11 mouse cellular contexts compared by ENCODE assay signal in genomic region chr12:89129139-89129907, GRCm38 (mm10).
DNase-seq lines count a peak whose midpoint lies in the region; ATAC-seq and TF ChIP-seq lines count a peak whose summit lies in the region.
"Had no signal": no experiment of that assay in that cellular context is flagged by ENCODE, and none has a peak within 500 bp of the region (broad histone marks: within the 10 kb centered on the region; RNA-seq: fewer than 3 reads in every experiment).

No protein-coding gene starts in this region.

- no peaks in the 10 kb centered on the region for H3K36me3 ChIP-seq in forebrain, embryonic 15.5 days
- H3K36me3 ChIP-seq in kidney, embryonic 16.5 days (ENCODE audit: insufficient read depth, low read length) = no peaks in the 10 kb centered on the region
- no peaks in the 10 kb centered on the region for H3K36me3 ChIP-seq in heart, embryonic 10.5 days
- no peaks in the 10 kb centered on the region for H3K36me3 ChIP-seq in kidney, embryonic 14.5 days (ENCODE audit: control insufficient read depth, insufficient read depth, low read length)
- H3K36me3 ChIP-seq: embryonic facial prominence, embryonic 15.5 days; limb, embryonic 13.5 days had no signal

- no peak for TF ChIP-seq CTCF in olfactory bulb, adult 2 months (IDR thresholded peaks at IDR 0.05; ENCODE audit: insufficient read depth, low read depth, low read length)

- H3K9me3 ChIP-seq in forebrain, embryonic 15.5 days = no peaks in the 10 kb centered on the region
- no peaks in the 10 kb centered on the region for H3K9me3 ChIP-seq in kidney, embryonic 16.5 days (ENCODE audit: low read length)
- no peaks in the 10 kb centered on the region for H3K9me3 ChIP-seq in heart, embryonic 10.5 days
- H3K9me3 ChIP-seq in kidney, embryonic 14.5 days (ENCODE audit: control insufficient read depth, low read length) = no peaks in the 10 kb centered on the region
- H3K9me3 ChIP-seq: embryonic facial prominence, embryonic 15.5 days; limb, embryonic 13.5 days had no signal

- peaks cover 8% of the 10 kb centered on the region; the same call in 1 of the 2 replicates for H3K4me1 ChIP-seq in forebrain, embryonic 15.5 days
- peaks cover 9% of the 10 kb centered on the region for H3K4me1 ChIP-seq in olfactory bulb, adult 2 months (ENCODE audit: control insufficient read depth, insufficient read depth, low read length)
- H3K4me1 ChIP-seq in kidney, embryonic 16.5 days (ENCODE audit: insufficient read depth, low read length) = no peaks in the 10 kb centered on the region
- no peaks in the 10 kb centered on the region for H3K4me1 ChIP-seq in heart, embryonic 10.5 days
- H3K4me1 ChIP-seq in kidney, embryonic 14.5 days (ENCODE audit: control insufficient read depth, insufficient read depth, low read length) = no peaks in the 10 kb centered on the region
- H3K4me1 ChIP-seq: embryonic facial prominence, embryonic 15.5 days; limb, embryonic 13.5 days had no signal

- no peak overlapping the region for H3K4me3 ChIP-seq in forebrain, embryonic 15.5 days
- no peak overlapping the region for H3K4me3 ChIP-seq in olfactory bulb, adult 2 months (ENCODE audit: insufficient read depth, low read depth, low read length)
- H3K4me3 ChIP-seq in kidney, embryonic 16.5 days (ENCODE audit: low read length) = no peak overlapping the region
- no peak overlapping the region for H3K4me3 ChIP-seq in heart, embryonic 10.5 days
- H3K4me3 ChIP-seq in kidney, embryonic 14.5 days (ENCODE audit: low read length) = no peak overlapping the region
- H3K4me3 ChIP-seq: embryonic facial prominence, embryonic 15.5 days; limb, embryonic 13.5 days had no signal

- TF ChIP-seq POLR2A in olfactory bulb, adult 2 months (IDR thresholded peaks at IDR 0.05; ENCODE audit: insufficient read depth, low read depth, low read length) = no peak

- H3K27me3 ChIP-seq in forebrain, embryonic 15.5 days = no peaks in the 10 kb centered on the region
- no peaks in the 10 kb centered on the region for H3K27me3 ChIP-seq in kidney, embryonic 16.5 days (ENCODE audit: insufficient read depth, low read length)
- no peaks in the 10 kb centered on the region for H3K27me3 ChIP-seq in heart, embryonic 10.5 days (ENCODE audit: insufficient read depth, poor library complexity, severe bottlenecking)
- H3K27me3 ChIP-seq in kidney, embryonic 14.5 days (ENCODE audit: control insufficient read depth, insufficient read depth, low read length) = no peaks in the 10 kb centered on the region
- H3K27me3 ChIP-seq: embryonic facial prominence, embryonic 15.5 days; limb, embryonic 13.5 days had no signal

- no peak overlapping the region for H3K27ac ChIP-seq in forebrain, embryonic 15.5 days (replicated peaks)
- peak overlapping the region; percentile 50; the same call in 1 of the 2 replicates for H3K27ac ChIP-seq in olfactory bulb, adult 2 months (ENCODE audit: insufficient read depth, low read depth, low read length)
- no peak overlapping the region for H3K27ac ChIP-seq in kidney, embryonic 16.5 days (ENCODE audit: low read length)
- H3K27ac ChIP-seq in heart, embryonic 10.5 days = no peak overlapping the region
- no peak overlapping the region for H3K27ac ChIP-seq in kidney, embryonic 14.5 days (ENCODE audit: low read depth, low read length)
- H3K27ac ChIP-seq: embryonic facial prominence, embryonic 15.5 days; limb, embryonic 13.5 days had no signal

- no peak overlapping the region for H3K9ac ChIP-seq in forebrain, embryonic 15.5 days (replicated peaks)
- no peak overlapping the region for H3K9ac ChIP-seq in kidney, embryonic 16.5 days (replicated peaks; ENCODE audit: low read length)
- H3K9ac ChIP-seq in kidney, embryonic 14.5 days (ENCODE audit: low read depth, low read length) = no peak overlapping the region
- H3K9ac ChIP-seq: embryonic facial prominence, embryonic 15.5 days; limb, embryonic 13.5 days had no signal

- WGBS in forebrain, embryonic 15.5 days = 66% methylated on average over 9 of the region's 9 CpGs
- WGBS in olfactory bulb, adult 2 months = 41% methylated on average over 9 of the region's 9 CpGs
- 65% methylated on average over 9 of the region's 9 CpGs for WGBS in kidney, embryonic 16.5 days
- WGBS in heart, embryonic 10.5 days = 49% methylated on average over 9 of the region's 9 CpGs
- 68% methylated on average over 9 of the region's 9 CpGs for WGBS in kidney, embryonic 14.5 days

- DNase-seq in cerebellum, adult 9-11 months = peak; percentile 9
- no peak for DNase-seq in cerebellum, adult 11 months
- peak; percentile 21 to 26 for DNase-seq in layer of hippocampus, postnatal 14 days (ENCODE audit: low spot score in 2 of 2)
- DNase-seq in heart, embryonic 10.5 days (ENCODE audit: low spot score) = no peak
- DNase-seq: thymus, adult 18-20 months had no signal

- no peak overlapping the region for H3K4me2 ChIP-seq in forebrain, embryonic 15.5 days (replicated peaks)
- H3K4me2 ChIP-seq in kidney, embryonic 16.5 days (replicated peaks; ENCODE audit: low read depth, low read length) = no peak overlapping the region
- no peak overlapping the region for H3K4me2 ChIP-seq in kidney, embryonic 14.5 days (replicated peaks; ENCODE audit: low read depth, low read length)
- H3K4me2 ChIP-seq: embryonic facial prominence, embryonic 15.5 days; limb, embryonic 13.5 days had no signal

- peak; percentile 53; the same call in 1 of the 2 replicates for ATAC-seq in forebrain, embryonic 15.5 days (replicated peaks)
- no peak for ATAC-seq in kidney, embryonic 16.5 days (ENCODE audit: low FRiP score, low TSS enrichment)
- no peak for ATAC-seq in kidney, embryonic 14.5 days (ENCODE audit: low FRiP score, low TSS enrichment)

Comparison
In these comparisons a context has a peak if more than half of its experiments do, and no peak if none do; other contexts are left out.
1. DNase-seq: peak in cerebellum, adult 9-11 months (single experiment) and layer of hippocampus, postnatal 14 days (2 of 2); none in cerebellum, adult 11 months (single experiment) and heart, embryonic 10.5 days (single experiment).